Mouse (Mus musculus) ES-E14 (cell line): ENCODE results near the gene Pomt2.
"Not testable (repeated sequence)": the region's sequence is repeated elsewhere in the genome, so short reads cannot be mapped to it uniquely, and the experiment has no call there.

Source experiments
- CHD2 ChIP-seq: IDR thresholded peaks from 2 replicates; pipeline ENCODE4 v1.6.1; 2014; ENCODE audit warnings: mild to moderate bottlenecking, low read depth, low read length, inconsistent platforms
- MAFK ChIP-seq: IDR thresholded peaks from 2 replicates; pipeline ENCODE4 v1.6.1; 2014; ENCODE audit warnings: mild to moderate bottlenecking, low read depth, low read length, inconsistent platforms; ENCODE audit not compliant: insufficient read depth
- ZC3H11A ChIP-seq: IDR thresholded peaks from 2 replicates; pipeline ENCODE4 v1.6.1; 2012; ENCODE audit warnings: low read depth, mild to moderate bottlenecking, inconsistent platforms, low read length, borderline replicate concordance

- TF ChIP-seq CHD2, MAFK, ZC3H11A: not testable (repeated sequence)
These were observed 6.7 kb upstream of the Pomt2 start for GRCm38 (mm10) chr12:87154448-87154847.
